Mouse (Mus musculus) heart, adult 2 months (tissue): ENCODE measurements around the gene Mrpl34.

Source experiments
- CTCF ChIP-seq: fragments of 200-600 bp; IDR thresholded peaks from 2 replicates; pipeline ENCODE4 v1.8.1; 2022; ENCODE audit warnings: antibody characterized with exemption, mild to moderate bottlenecking, moderate library complexity
- EP300 ChIP-seq: fragments of 200-500 bp; IDR thresholded peaks from 2 replicates; pipeline ENCODE4 v1.6.1; 2011; ENCODE audit warnings: low read depth, low read length, control low read depth; ENCODE audit not compliant: insufficient read depth
- POLR2A ChIP-seq: fragments of 200-500 bp; IDR thresholded peaks from 2 replicates; pipeline ENCODE4 v1.6.1; 2011; ENCODE audit warnings: mild to moderate bottlenecking, low read depth, low read length, control low read depth; ENCODE audit not compliant: insufficient read depth

DNA sequence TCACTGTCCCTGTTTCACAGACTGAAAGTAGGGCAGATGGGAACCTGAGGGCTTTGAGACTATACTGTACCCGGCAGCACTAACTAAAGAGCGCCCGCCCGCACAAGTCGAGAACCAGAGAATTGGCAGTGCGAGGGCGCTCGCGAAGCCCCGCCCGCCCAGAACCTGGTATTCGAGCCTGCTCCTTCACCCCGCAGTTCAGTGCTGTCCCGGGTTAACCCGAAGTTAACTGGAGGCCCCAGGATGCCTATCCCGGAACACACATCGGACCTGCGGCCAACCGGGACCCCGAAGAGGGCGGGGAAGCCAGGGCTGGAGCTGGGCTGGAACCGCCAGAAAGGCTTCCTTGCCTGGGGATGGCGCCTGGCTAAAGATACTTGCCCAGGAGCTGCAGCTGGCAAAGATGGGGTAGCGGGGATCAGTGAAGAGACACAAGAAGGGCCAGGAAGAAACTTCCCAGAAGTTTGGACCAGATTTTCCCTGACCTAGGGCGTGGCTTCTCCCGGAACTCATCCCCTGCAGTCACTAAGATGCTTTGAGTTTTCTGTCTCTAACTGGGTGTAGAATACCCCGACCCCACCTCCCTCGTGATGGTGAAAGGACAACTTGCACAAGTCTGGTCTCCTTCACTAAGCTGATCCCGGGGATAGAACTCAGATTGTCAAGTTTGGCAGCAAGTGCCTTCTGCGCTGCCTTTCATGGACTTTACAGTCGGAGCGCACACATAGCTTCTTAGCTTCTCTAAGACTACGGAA, 23.1 kb downstream of the Mrpl34 start, which contains the start of gene Gtpbp3:
- no peak for TF ChIP-seq CTCF
- no peak; the same call in 1 of the 2 replicates for TF ChIP-seq POLR2A
- TF ChIP-seq EP300, result no peak
